Mouse (Mus musculus) thymus, adult 2 months (tissue): ENCODE data around the gene Cd274.

ENCODE experiments used
- CTCF ChIP-seq: fragments of 200-500 bp; IDR thresholded peaks from 2 replicates; pipeline ENCODE4 v1.5.1; 2012; ENCODE audit warnings: mild to moderate bottlenecking, control low read depth, low read length, moderate library complexity, borderline replicate concordance; ENCODE audit not compliant: control insufficient read depth, poor library complexity, insufficient read depth; ENCODE audit errors: extremely low read depth
- POLR2A ChIP-seq: fragments of 200-500 bp; IDR thresholded peaks from 2 replicates; pipeline ENCODE4 v1.6.1; 2012; ENCODE audit warnings: mild to moderate bottlenecking, low read length, control low read depth, moderate library complexity; ENCODE audit not compliant: control insufficient read depth, poor library complexity, insufficient read depth; ENCODE audit errors: extremely low read depth

DNA sequence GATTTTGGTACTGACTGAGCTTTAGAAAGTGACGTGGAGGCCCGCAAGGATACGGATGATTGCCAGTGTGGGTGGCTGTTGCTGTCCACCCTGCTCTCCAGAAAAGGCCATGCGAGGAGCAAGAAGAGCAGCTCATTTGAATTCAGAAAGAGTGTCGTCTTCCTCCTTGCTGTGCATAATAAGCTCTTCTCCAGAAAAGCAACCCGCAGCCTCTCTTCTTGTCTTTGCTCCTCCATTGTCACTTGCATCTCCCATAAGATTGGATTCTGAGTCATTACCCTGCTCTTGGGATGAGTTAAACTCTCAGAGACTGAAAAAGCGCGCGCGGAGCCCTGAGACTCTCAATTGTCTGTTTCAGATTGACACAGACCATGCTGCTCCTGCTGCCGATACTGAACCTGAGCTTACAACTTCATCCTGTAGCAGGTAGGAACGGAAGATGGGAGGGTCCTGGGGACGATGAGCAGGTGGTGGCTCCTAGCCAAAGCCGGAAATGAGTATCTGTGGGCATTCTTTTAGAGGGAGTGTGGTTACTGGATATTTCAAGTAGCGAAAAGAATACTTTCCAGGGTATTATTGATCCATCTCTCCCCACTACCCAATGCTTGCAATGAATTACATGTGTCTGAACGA is 54.9 kb downstream of the Cd274 start:
- TF ChIP-seq CTCF (no peak), POLR2A (no peak)
